Comparison of ENCODE assay signal across 22 mouse cellular contexts in genomic region chr2:75250507-75250906, GRCm38 (mm10).
DNase-seq lines count a peak whose midpoint lies in the region; ATAC-seq and TF ChIP-seq lines count a peak whose summit lies in the region.
"Had no signal": no experiment of that assay in that cellular context is flagged by ENCODE, and none has a peak within 500 bp of the region (broad histone marks: within the 10 kb centered on the region; RNA-seq: fewer than 3 reads in every experiment).

No protein-coding gene starts in this region.

- TF ChIP-seq RAD21 in CH12.LX (IDR thresholded peaks at IDR 0.05; ENCODE audit: low read depth, low read length) = peak; percentile 32

- H3K36me3 ChIP-seq in heart, adult 2 months (ENCODE audit: control insufficient read depth, insufficient read depth, low read length) = no peaks in the 10 kb centered on the region
- H3K36me3 ChIP-seq in liver, postnatal 0 days (replicated peaks; ENCODE audit: insufficient read depth, low read length) = no peaks in the 10 kb centered on the region
- H3K36me3 ChIP-seq in liver, embryonic 12.5 days = no peaks in the 10 kb centered on the region
- H3K36me3 ChIP-seq in CH12.LX (replicated peaks in 1 of 2; ENCODE audit: control insufficient read depth in 1 of 2, insufficient read depth in 1 of 2, low read length in 1 of 2) = no peaks in the 10 kb centered on the region
- no peaks in the 10 kb centered on the region for H3K36me3 ChIP-seq in stomach, postnatal 0 days (ENCODE audit: control insufficient read depth, insufficient read depth, low read length)
- H3K36me3 ChIP-seq in limb, embryonic 10.5 days = no peaks in the 10 kb centered on the region
- H3K36me3 ChIP-seq: embryonic facial prominence, embryonic 13.5 days; forebrain, embryonic 12.5 days; G1E; heart, embryonic 10.5 days; hindbrain, embryonic 12.5 days had no signal

- no peak for ATAC-seq in liver, postnatal 0 days
- no peak for ATAC-seq in liver, embryonic 12.5 days
- ATAC-seq in stomach, postnatal 0 days (ENCODE audit: low FRiP score, low TSS enrichment) = no peak
- ATAC-seq: activated CD4-positive, CD25-positive, alpha-beta regulatory T cell, adult 4 months; forebrain, embryonic 16.5 days; hindbrain, embryonic 16.5 days had no signal

- no peak for TF ChIP-seq POLR2A in heart, adult 2 months (IDR thresholded peaks at IDR 0.05; ENCODE audit: insufficient read depth, low read depth, low read length)
- no peak for TF ChIP-seq POLR2A in CH12.LX (IDR thresholded peaks at IDR 0.05; ENCODE audit: low read depth, low read length)

- no peak overlapping the region for H3K27ac ChIP-seq in heart, adult 2 months
- no peak overlapping the region for H3K27ac ChIP-seq in liver, postnatal 0 days (ENCODE audit: low read depth)
- H3K27ac ChIP-seq in liver, embryonic 12.5 days = no peak overlapping the region
- H3K27ac ChIP-seq in CH12.LX (ENCODE audit: insufficient read depth, low read depth) = no peak overlapping the region
- no peak overlapping the region for H3K27ac ChIP-seq in stomach, postnatal 0 days (replicated peaks)
- H3K27ac ChIP-seq in limb, embryonic 10.5 days = no peak overlapping the region
- H3K27ac ChIP-seq: embryonic facial prominence, embryonic 13.5 days; forebrain, embryonic 12.5 days; heart, embryonic 10.5 days; hindbrain, embryonic 12.5 days had no signal

- dilution Hi-C loops in CH12.LX (cut with MboI; ENCODE audit: extremely low pct_ligation_motif_present, extremely low pct_unique_long_range_greater_than_20kb, low sequenced_read_pairs) = no loop called here

- no peaks in the 10 kb centered on the region for H3K79me2 ChIP-seq in heart, adult 2 months (replicated peaks; ENCODE audit: control insufficient read depth, insufficient read depth, low read length)
- no peaks in the 10 kb centered on the region for H3K79me2 ChIP-seq in CH12.LX (replicated peaks; ENCODE audit: control insufficient read depth, extremely low read depth, insufficient read depth, poor library complexity, severe bottlenecking)

- H3K9me3 ChIP-seq in liver, postnatal 0 days (ENCODE audit: low read length) = no peaks in the 10 kb centered on the region
- H3K9me3 ChIP-seq in liver, embryonic 12.5 days (replicated peaks) = no peaks in the 10 kb centered on the region
- no peaks in the 10 kb centered on the region for H3K9me3 ChIP-seq in CH12.LX (replicated peaks; ENCODE audit: low read length)
- H3K9me3 ChIP-seq in stomach, postnatal 0 days (ENCODE audit: control insufficient read depth, low read length) = no peaks in the 10 kb centered on the region
- H3K9me3 ChIP-seq in limb, embryonic 10.5 days (replicated peaks) = no peaks in the 10 kb centered on the region
- H3K9me3 ChIP-seq: embryonic facial prominence, embryonic 13.5 days; forebrain, embryonic 12.5 days; G1E; heart, embryonic 10.5 days; hindbrain, embryonic 12.5 days had no signal

- 95% methylated on average over 1 of the region's 1 CpGs for WGBS in heart, adult 2 months
- 75% methylated on average over 1 of the region's 1 CpGs for WGBS in liver, postnatal 0 days (ENCODE audit: insufficient replicate concordance)
- 52% methylated on average over 1 of the region's 1 CpGs for WGBS in liver, embryonic 12.5 days (ENCODE audit: insufficient replicate concordance)
- 96% methylated on average over 1 of the region's 1 CpGs for WGBS in stomach, postnatal 0 days
- WGBS in limb, embryonic 10.5 days = 95% methylated on average over 1 of the region's 1 CpGs

- intact Hi-C loops in heart, adult 2 months (cut with DNase I) = no loop called here

- H3K9ac ChIP-seq in heart, adult 2 months (ENCODE audit: low read depth, low read length) = no peak overlapping the region
- no peak overlapping the region for H3K9ac ChIP-seq in liver, postnatal 0 days (replicated peaks)
- no peak overlapping the region for H3K9ac ChIP-seq in liver, embryonic 12.5 days
- H3K9ac ChIP-seq in CH12.LX (ENCODE audit: insufficient read depth, low read depth) = no peak overlapping the region
- H3K9ac ChIP-seq in stomach, postnatal 0 days (ENCODE audit: low read length) = no peak overlapping the region
- H3K9ac ChIP-seq: embryonic facial prominence, embryonic 13.5 days; forebrain, embryonic 12.5 days; hindbrain, embryonic 12.5 days had no signal

- in situ Hi-C loops in CH12.LX (cut with MboI; ENCODE audit: low pct_ligation_motif_present, low pct_unique_long_range_greater_than_20kb, low sequenced_read_pairs) = no loop called here

- peak; percentile 25 for TF ChIP-seq CTCF in heart, adult 2 months (IDR thresholded peaks at IDR 0.05)
- TF ChIP-seq CTCF in liver, postnatal 0 days (IDR thresholded peaks at IDR 0.05; ENCODE audit: low read depth) = peak; percentile 24; the same call in 1 of the 2 replicates
- peak in 1 of 2 experiments; percentile 56; a peak in 2 of 4 replicates for TF ChIP-seq CTCF in CH12.LX (conservative IDR thresholded peaks at IDR 0.05 in 1 of 2, IDR thresholded peaks at IDR 0.05 in 1 of 2; ENCODE audit: low read depth in 2 of 2, low read length in 2 of 2)
- TF ChIP-seq CTCF in stomach, postnatal 0 days (IDR thresholded peaks at IDR 0.05; ENCODE audit: low read depth) = peak; percentile 20; the same call in 1 of the 2 replicates

- H3K27me3 ChIP-seq in heart, adult 2 months (ENCODE audit: control insufficient read depth, insufficient read depth, low read length) = no peaks in the 10 kb centered on the region
- no peaks in the 10 kb centered on the region for H3K27me3 ChIP-seq in liver, postnatal 0 days (ENCODE audit: insufficient read depth, low read length)
- no peaks in the 10 kb centered on the region for H3K27me3 ChIP-seq in liver, embryonic 12.5 days (replicated peaks)
- no peaks in the 10 kb centered on the region for H3K27me3 ChIP-seq in CH12.LX (replicated peaks)
- no peaks in the 10 kb centered on the region for H3K27me3 ChIP-seq in stomach, postnatal 0 days (ENCODE audit: control insufficient read depth, insufficient read depth, low read length)
- no peaks in the 10 kb centered on the region; the same call in 1 of the 2 replicates for H3K27me3 ChIP-seq in limb, embryonic 10.5 days (ENCODE audit: low read depth, poor library complexity, severe bottlenecking)
- H3K27me3 ChIP-seq: embryonic facial prominence, embryonic 13.5 days; forebrain, embryonic 12.5 days; hindbrain, embryonic 12.5 days had no signal

- no peak overlapping the region for H3K4me3 ChIP-seq in heart, adult 2 months
- H3K4me3 ChIP-seq in liver, postnatal 0 days (ENCODE audit: low read depth, low read length) = no peak overlapping the region
- H3K4me3 ChIP-seq in liver, embryonic 12.5 days = no peak overlapping the region
- H3K4me3 ChIP-seq in CH12.LX (replicated peaks in 1 of 3; ENCODE audit: low read depth in 2 of 3, low read length in 2 of 3, poor library complexity in 1 of 3) = no peak overlapping the region
- no peak overlapping the region for H3K4me3 ChIP-seq in stomach, postnatal 0 days (ENCODE audit: low read depth, low read length)
- H3K4me3 ChIP-seq in limb, embryonic 10.5 days = no peak overlapping the region
- H3K4me3 ChIP-seq: embryonic facial prominence, embryonic 13.5 days; forebrain, embryonic 12.5 days; heart, embryonic 10.5 days; hindbrain, embryonic 12.5 days had no signal

- H3K4me2 ChIP-seq in liver, postnatal 0 days (ENCODE audit: low read depth, low read length) = no peak overlapping the region
- H3K4me2 ChIP-seq in liver, embryonic 12.5 days = no peak overlapping the region
- no peak overlapping the region for H3K4me2 ChIP-seq in CH12.LX (ENCODE audit: insufficient read depth, low read depth, poor library complexity, severe bottlenecking)
- no peak overlapping the region for H3K4me2 ChIP-seq in stomach, postnatal 0 days (replicated peaks; ENCODE audit: low read depth)
- H3K4me2 ChIP-seq: embryonic facial prominence, embryonic 13.5 days; forebrain, embryonic 12.5 days; hindbrain, embryonic 12.5 days had no signal

- H3K4me1 ChIP-seq in heart, adult 2 months (ENCODE audit: control insufficient read depth, insufficient read depth, low read length) = peaks cover 3% of the 10 kb centered on the region
- H3K4me1 ChIP-seq in liver, postnatal 0 days (ENCODE audit: insufficient read depth) = no peaks in the 10 kb centered on the region; the same call in 1 of the 2 replicates
- H3K4me1 ChIP-seq in liver, embryonic 12.5 days = no peaks in the 10 kb centered on the region
- H3K4me1 ChIP-seq in CH12.LX (ENCODE audit: control insufficient read depth in 1 of 2, insufficient read depth in 2 of 2) = peaks cover 3 to 5% of the 10 kb centered on the region in 2 experiments; a peak in 2 of 4 replicates
- H3K4me1 ChIP-seq in stomach, postnatal 0 days (replicated peaks; ENCODE audit: control insufficient read depth, insufficient read depth) = no peaks in the 10 kb centered on the region
- H3K4me1 ChIP-seq in limb, embryonic 10.5 days = peaks cover 23% of the 10 kb centered on the region
- H3K4me1 ChIP-seq: embryonic facial prominence, embryonic 13.5 days; heart, embryonic 10.5 days had no signal

- TF ChIP-seq EP300 in heart, adult 2 months (IDR thresholded peaks at IDR 0.05; ENCODE audit: insufficient read depth, low read depth, low read length) = no peak
- no peak for TF ChIP-seq EP300 in liver, postnatal 0 days (IDR thresholded peaks at IDR 0.05; ENCODE audit: low read depth)
- TF ChIP-seq EP300 in CH12.LX (IDR thresholded peaks at IDR 0.05; ENCODE audit: low read length) = no peak
- no peak for TF ChIP-seq EP300 in stomach, postnatal 0 days (optimal IDR thresholded peaks at IDR 0.05)

- no peak for DNase-seq in heart, adult 2 months
- no peak for DNase-seq in heart, adult 8-10 months (ENCODE audit: low spot score)
- no peak for DNase-seq in liver, postnatal 0 days
- DNase-seq in CH12.LX (ENCODE audit: extremely low read depth) = no peak
- no peak for DNase-seq in stomach, postnatal 0 days (ENCODE audit: low spot score)
- DNase-seq in limb, embryonic 10.5 days (ENCODE audit: low spot score) = no peak
- DNase-seq: adrenal gland, postnatal 14 days; cerebellum, adult 18-20 months; cerebellum, adult 9-11 months; cerebellum, postnatal 36 days; gastrocnemius, postnatal 25 days; heart, postnatal 10 days; heart, postnatal 4 days had no signal

TF ChIP-seq in CH12.LX, 34 proteins besides CTCF, POLR2A, EP300 and RAD21:
- TF ChIP-seq SMC3 (IDR thresholded peaks at IDR 0.05; ENCODE audit: low read depth, low read length) (peak; percentile 35), MXI1 (IDR thresholded peaks at IDR 0.05; ENCODE audit: low read depth, low read length) (no peak)
TF ChIP-seq in CH12.LX: peak in this region for 1.
